Mouse (Mus musculus): ENCODE measurements at regions not wholly inside any gene's neighbourhood (a gene's known extent, or its start where the extent isn't known, plus 50 kb on each side); places are given as distances from the start of the nearest gene placed in this dataset.

DNA sequence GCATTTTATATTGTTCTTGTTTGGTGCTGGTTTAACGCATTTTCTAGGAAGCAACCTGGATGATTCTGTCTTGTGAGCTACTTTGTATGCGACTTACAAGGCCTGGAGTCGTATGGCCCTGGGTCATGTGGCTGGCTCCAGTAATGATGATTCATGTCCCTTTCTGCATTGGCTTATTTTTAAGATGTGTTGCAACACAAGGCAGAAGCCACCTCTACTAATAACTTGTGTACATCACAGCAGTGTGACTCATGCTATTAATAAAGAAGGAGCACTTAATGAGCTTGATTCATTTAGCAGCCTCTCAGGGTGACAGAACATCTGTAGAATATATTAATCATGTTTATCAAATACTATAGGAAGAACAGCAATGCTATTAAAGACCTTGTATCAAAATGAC lies 84.0 kb downstream of the Slc5a7 start:
- Histone ChIP-seq H3K4me3 (ENCODE audit: low read depth, low read length) (no peak overlapping the region), H3K27me3 (ENCODE audit: control insufficient read depth, insufficient read depth, low read length) (no peaks in the 10 kb centered on the region), H3K9ac (ENCODE audit: low read depth, low read length) (no peak overlapping the region), H3K36me3 (ENCODE audit: control insufficient read depth, insufficient read depth, low read length) (no peaks in the 10 kb centered on the region), H3K9me3 (ENCODE audit: control insufficient read depth, low read length) (no peaks in the 10 kb centered on the region), H3K27ac (ENCODE audit: low read depth, low read length) (no peak overlapping the region), H3K4me2 (replicated peaks; ENCODE audit: low read depth, low read length) (no peak overlapping the region), H3K4me1 (replicated peaks; ENCODE audit: control insufficient read depth, insufficient read depth, low read length) (no peaks in the 10 kb centered on the region)
- WGBS, result 82% methylated on average over 3 of the region's 3 CpGs
- ATAC-seq (ENCODE audit: low FRiP score) (no peak; the same call in 1 of the 2 replicates), DNase-seq (ENCODE audit: low spot score) (no peak)

DNA sequence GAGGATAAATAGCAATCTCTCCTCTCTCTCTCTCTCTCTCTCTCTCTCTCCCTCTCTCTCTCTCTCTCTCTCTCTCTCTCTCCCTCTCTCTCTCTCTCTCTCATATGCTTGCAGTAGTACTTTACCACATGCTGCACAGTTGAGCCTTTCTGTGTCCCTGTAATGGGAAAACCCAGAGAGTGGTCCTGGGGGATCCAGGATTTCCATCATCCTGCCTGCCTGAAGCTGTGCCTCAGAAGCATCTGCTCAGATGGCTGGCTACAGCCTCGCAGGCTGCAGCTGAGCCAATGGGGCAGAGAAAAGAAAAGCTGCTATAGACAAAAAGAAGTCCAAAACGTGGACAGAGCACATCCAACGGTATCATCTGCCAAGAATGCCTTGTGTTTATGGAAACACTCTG lies 97.1 kb downstream of the Slc5a7 start:
- H3K9ac ChIP-seq (ENCODE audit: low read depth, low read length), result no peak overlapping the region
- no peaks in the 10 kb centered on the region for H3K36me3 ChIP-seq (ENCODE audit: control insufficient read depth, insufficient read depth, low read length)
- peak; percentile 50; the same call in 1 of the 2 replicates for ATAC-seq (ENCODE audit: low FRiP score)
- DNase-seq (ENCODE audit: low spot score), result peak; percentile 2
- H3K27ac ChIP-seq (ENCODE audit: low read depth, low read length), result no peak overlapping the region
- WGBS, result 39% methylated on average over 3 of the region's 3 CpGs
- H3K4me3 ChIP-seq (ENCODE audit: low read depth, low read length), result no peak overlapping the region
- no peaks in the 10 kb centered on the region for H3K4me1 ChIP-seq (replicated peaks; ENCODE audit: control insufficient read depth, insufficient read depth, low read length)
- no peaks in the 10 kb centered on the region for H3K27me3 ChIP-seq (ENCODE audit: control insufficient read depth, insufficient read depth, low read length)
- H3K4me2 ChIP-seq (replicated peaks; ENCODE audit: low read depth, low read length), result no peak overlapping the region
- H3K9me3 ChIP-seq (ENCODE audit: control insufficient read depth, low read length), result no peaks in the 10 kb centered on the region

DNA sequence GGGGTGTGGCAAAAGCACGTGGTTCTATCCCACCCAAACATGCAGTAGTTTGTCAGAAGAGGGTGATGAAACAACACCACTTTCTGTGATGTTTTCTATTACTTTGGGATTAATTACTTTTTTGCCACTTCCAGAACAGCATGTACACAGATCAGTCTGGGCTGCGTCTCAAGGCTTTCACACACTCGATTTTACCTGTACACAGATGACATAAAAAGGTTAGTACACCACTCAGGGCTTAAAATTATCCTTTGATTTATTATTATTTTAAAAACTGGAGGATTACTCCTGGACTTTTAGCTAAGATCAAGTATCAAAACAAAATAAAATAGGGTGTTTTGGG lies 106.6 kb downstream of the Slc5a7 start:
- no peak overlapping the region for H3K27ac ChIP-seq (ENCODE audit: low read depth, low read length)
- peak; percentile 12; the same call in 1 of the 2 replicates for ATAC-seq (ENCODE audit: low FRiP score)
- no peak overlapping the region for H3K4me3 ChIP-seq (ENCODE audit: low read depth, low read length)
- 68% methylated on average over 3 of the region's 3 CpGs for WGBS
- H3K9ac ChIP-seq (ENCODE audit: low read depth, low read length), result no peak overlapping the region
- DNase-seq (ENCODE audit: low spot score), result no peak
- H3K9me3 ChIP-seq (ENCODE audit: control insufficient read depth, low read length), result no peaks in the 10 kb centered on the region
- H3K36me3 ChIP-seq (ENCODE audit: control insufficient read depth, insufficient read depth, low read length), result no peaks in the 10 kb centered on the region
- H3K4me1 ChIP-seq (replicated peaks; ENCODE audit: control insufficient read depth, insufficient read depth, low read length), result no peaks in the 10 kb centered on the region
- H3K4me2 ChIP-seq (replicated peaks; ENCODE audit: low read depth, low read length), result no peak overlapping the region
- H3K27me3 ChIP-seq (ENCODE audit: control insufficient read depth, insufficient read depth, low read length), result no peaks in the 10 kb centered on the region

DNA sequence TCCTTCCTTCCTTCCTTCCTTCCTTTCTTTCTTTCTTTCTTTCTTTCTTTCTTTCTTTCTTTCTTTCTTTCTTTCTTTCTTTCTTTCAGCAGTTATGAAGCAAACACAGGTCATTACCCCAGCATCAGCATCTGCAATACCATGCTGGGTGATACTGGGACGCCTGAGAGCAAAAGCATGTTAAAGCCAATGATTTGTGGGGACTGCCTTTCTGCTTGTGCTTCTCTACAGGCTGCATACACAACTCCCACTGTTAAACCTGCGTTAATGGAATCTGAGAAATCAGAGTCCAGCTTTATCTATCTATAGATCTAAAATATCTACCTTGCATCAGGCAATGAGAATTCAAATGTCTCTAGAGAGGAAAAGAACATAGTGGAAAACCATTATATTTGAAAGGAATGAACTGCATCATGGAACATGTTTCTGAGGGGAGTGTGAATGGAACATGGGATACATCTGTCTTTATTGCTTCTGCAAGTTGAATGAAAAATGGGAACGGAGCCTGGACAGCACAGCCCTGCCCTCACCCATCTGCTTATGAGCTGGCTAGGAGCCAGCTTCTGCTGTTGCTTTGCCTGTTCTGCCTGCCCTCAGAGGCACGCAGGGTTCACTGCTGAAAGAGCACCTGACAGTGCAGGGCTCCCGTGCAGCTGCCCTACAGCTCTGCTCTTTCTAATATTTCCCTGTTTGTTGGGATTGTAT lies 107.2 kb downstream of the Slc5a7 start:
- no peaks in the 10 kb centered on the region for H3K27me3 ChIP-seq (ENCODE audit: control insufficient read depth, insufficient read depth, low read length)
- ATAC-seq (ENCODE audit: low FRiP score), result peak; percentile 70
- 57% methylated on average over 5 of the region's 5 CpGs for WGBS
- no peak overlapping the region for H3K4me2 ChIP-seq (replicated peaks; ENCODE audit: low read depth, low read length)
- H3K4me3 ChIP-seq (ENCODE audit: low read depth, low read length), result no peak overlapping the region
- no peak overlapping the region for H3K27ac ChIP-seq (ENCODE audit: low read depth, low read length)
- no peaks in the 10 kb centered on the region for H3K4me1 ChIP-seq (replicated peaks; ENCODE audit: control insufficient read depth, insufficient read depth, low read length)
- no peak overlapping the region for H3K9ac ChIP-seq (ENCODE audit: low read depth, low read length)
- H3K9me3 ChIP-seq (ENCODE audit: control insufficient read depth, low read length), result no peaks in the 10 kb centered on the region
- H3K36me3 ChIP-seq (ENCODE audit: control insufficient read depth, insufficient read depth, low read length), result no peaks in the 10 kb centered on the region
- DNase-seq (ENCODE audit: low spot score), result peak; percentile 14

DNA sequence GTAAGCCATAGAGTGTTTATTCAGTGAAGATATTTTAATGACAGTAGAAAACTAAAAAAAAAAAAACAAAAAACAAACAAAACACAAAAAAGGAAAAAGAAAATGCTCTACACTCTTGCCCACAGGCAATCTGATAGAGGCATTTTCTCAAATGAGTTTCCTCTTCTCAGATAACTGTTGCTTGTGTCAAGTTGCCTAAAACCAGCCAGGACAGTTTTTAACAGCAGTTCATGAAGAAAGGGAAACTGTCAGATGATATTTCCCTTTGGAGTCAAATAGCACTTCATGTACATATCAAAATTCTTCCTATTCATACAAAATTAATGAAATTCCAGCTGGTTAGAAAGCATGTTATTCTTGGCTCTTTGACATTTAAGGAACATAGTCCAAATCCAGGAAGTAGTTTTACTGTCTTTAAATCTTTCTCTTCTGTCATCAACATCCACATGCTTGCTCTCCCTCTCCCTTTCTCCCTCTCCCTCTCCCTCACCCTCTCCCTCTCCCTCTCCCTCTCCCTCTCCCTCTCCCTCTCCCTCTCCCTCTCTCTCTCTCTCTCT lies 109.8 kb downstream of the Slc5a7 start:
- ATAC-seq (ENCODE audit: low FRiP score) (no peak), DNase-seq (ENCODE audit: low spot score) (no peak)
- H3K9ac ChIP-seq (ENCODE audit: low read depth, low read length), result no peak overlapping the region
- no peaks in the 10 kb centered on the region for H3K4me1 ChIP-seq (replicated peaks; ENCODE audit: control insufficient read depth, insufficient read depth, low read length)
- no peaks in the 10 kb centered on the region for H3K36me3 ChIP-seq (ENCODE audit: control insufficient read depth, insufficient read depth, low read length)
- no peaks in the 10 kb centered on the region for H3K9me3 ChIP-seq (ENCODE audit: control insufficient read depth, low read length)
- H3K27ac ChIP-seq (ENCODE audit: low read depth, low read length), result no peak overlapping the region
- no peak overlapping the region for H3K4me3 ChIP-seq (ENCODE audit: low read depth, low read length)
- H3K4me2 ChIP-seq (replicated peaks; ENCODE audit: low read depth, low read length), result no peak overlapping the region
- no peaks in the 10 kb centered on the region for H3K27me3 ChIP-seq (ENCODE audit: control insufficient read depth, insufficient read depth, low read length)

DNA sequence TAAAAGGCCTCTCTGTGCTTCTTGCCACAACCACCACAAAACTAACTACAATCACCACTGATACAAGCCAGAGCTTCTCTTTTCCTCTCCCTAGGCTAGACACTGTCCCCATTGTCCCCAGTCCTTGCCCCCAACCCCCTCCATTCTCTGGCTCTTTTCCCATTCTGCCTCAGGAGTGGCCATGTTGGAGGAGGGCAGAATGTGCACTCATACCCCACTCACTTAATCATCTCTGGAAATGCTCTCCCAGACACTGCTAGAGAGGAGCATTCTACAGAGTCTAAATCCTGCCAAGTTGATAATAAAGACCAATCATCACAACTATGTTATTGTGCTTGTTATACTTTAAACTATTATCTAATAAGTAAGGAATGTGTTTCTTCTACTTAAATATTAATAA lies 116.8 kb downstream of the Slc5a7 start:
- Histone ChIP-seq H3K27me3 (ENCODE audit: control insufficient read depth, insufficient read depth, low read length) (no peaks in the 10 kb centered on the region), H3K27ac (ENCODE audit: low read depth, low read length) (no peak overlapping the region), H3K4me3 (ENCODE audit: low read depth, low read length) (no peak overlapping the region), H3K36me3 (ENCODE audit: control insufficient read depth, insufficient read depth, low read length) (no peaks in the 10 kb centered on the region), H3K4me1 (replicated peaks; ENCODE audit: control insufficient read depth, insufficient read depth, low read length) (no peaks in the 10 kb centered on the region), H3K9me3 (ENCODE audit: control insufficient read depth, low read length) (no peaks in the 10 kb centered on the region), H3K4me2 (replicated peaks; ENCODE audit: low read depth, low read length) (no peak overlapping the region), H3K9ac (ENCODE audit: low read depth, low read length) (no peak overlapping the region)
- DNase-seq (ENCODE audit: low spot score), result no peak
- no peak for ATAC-seq (ENCODE audit: low FRiP score)

DNA sequence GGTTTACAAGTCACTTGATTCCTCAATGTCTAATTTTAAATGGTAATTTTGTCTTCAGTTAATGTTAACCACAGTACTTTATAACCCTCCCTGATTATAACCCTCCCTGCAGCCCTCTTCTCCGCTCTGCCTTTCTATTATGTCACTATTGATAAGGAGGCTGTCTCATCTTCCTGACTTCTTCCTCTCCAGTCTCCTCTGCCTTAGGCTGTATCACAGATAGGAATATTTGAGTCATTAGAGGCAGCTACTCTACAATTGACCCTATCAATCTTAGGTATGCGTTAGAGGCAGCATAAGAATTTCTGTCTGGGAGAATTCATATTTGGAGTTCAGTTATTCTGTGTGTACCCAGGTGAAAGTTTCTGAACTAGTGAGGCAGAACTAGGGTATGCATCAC lies 118.3 kb downstream of the Slc5a7 start:
- no peak overlapping the region for H3K4me3 ChIP-seq (ENCODE audit: low read depth, low read length)
- no peak overlapping the region for H3K4me2 ChIP-seq (replicated peaks; ENCODE audit: low read depth, low read length)
- H3K9me3 ChIP-seq (ENCODE audit: control insufficient read depth, low read length), result no peaks in the 10 kb centered on the region
- no peak overlapping the region for H3K9ac ChIP-seq (ENCODE audit: low read depth, low read length)
- no peak for DNase-seq (ENCODE audit: low spot score)
- ATAC-seq (ENCODE audit: low FRiP score), result no peak
- no peaks in the 10 kb centered on the region for H3K27me3 ChIP-seq (ENCODE audit: control insufficient read depth, insufficient read depth, low read length)
- no peak overlapping the region for H3K27ac ChIP-seq (ENCODE audit: low read depth, low read length)
- WGBS, result 85% methylated on average over 2 of the region's 2 CpGs
- no peaks in the 10 kb centered on the region for H3K4me1 ChIP-seq (replicated peaks; ENCODE audit: control insufficient read depth, insufficient read depth, low read length)
- H3K36me3 ChIP-seq (ENCODE audit: control insufficient read depth, insufficient read depth, low read length), result no peaks in the 10 kb centered on the region

DNA sequence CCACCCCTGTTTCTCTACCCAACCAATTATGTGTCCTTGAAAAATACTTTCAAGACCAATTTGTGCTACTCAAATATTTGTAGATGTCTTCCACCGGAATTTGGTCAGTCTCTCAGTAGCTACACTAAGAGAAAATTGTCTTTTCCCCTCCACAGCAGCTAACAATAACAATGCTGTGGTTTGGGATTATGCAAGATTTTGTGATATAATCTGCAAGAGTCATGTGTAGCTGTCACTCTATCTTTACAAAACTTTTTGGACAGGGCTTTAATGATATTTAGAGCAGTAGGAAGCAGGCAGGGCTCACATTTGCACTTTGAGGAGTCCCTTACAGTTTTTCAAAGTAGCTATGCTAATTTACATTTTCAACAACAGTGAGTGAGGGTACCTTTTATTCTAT lies 128.1 kb downstream of the Slc5a7 start:
- no peak for DNase-seq (ENCODE audit: low spot score)
- ATAC-seq (ENCODE audit: low FRiP score), result no peak
- H3K27ac ChIP-seq (ENCODE audit: low read depth, low read length), result no peak overlapping the region
- no peak overlapping the region for H3K9ac ChIP-seq (ENCODE audit: low read depth, low read length)
- no peak overlapping the region for H3K4me2 ChIP-seq (replicated peaks; ENCODE audit: low read depth, low read length)
- no peaks in the 10 kb centered on the region for H3K36me3 ChIP-seq (ENCODE audit: control insufficient read depth, insufficient read depth, low read length)
- no peaks in the 10 kb centered on the region for H3K27me3 ChIP-seq (ENCODE audit: control insufficient read depth, insufficient read depth, low read length)
- no peaks in the 10 kb centered on the region for H3K4me1 ChIP-seq (replicated peaks; ENCODE audit: control insufficient read depth, insufficient read depth, low read length)
- no peak overlapping the region for H3K4me3 ChIP-seq (ENCODE audit: low read depth, low read length)
- H3K9me3 ChIP-seq (ENCODE audit: control insufficient read depth, low read length), result no peaks in the 10 kb centered on the region
- 78% methylated on average over 1 of the region's 1 CpGs for WGBS

DNA sequence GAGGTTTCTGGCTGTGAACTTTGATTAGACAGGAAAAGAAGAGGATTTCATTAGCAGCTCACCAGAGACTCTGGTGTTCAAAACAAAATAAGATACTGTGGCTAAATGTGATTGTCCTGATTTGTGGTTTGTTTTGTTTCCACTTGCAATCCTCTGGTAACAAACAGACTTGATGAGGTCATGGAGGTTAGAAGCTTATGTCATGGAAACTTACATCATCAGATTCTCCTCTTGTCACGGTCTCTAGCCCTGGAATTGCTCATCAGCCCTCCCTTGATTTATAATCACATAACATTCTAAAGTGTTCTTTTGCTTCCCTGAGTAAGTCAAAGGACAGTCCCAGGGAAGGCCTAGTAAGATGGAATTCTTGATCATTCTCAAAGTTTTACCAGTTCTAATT lies 130.8 kb downstream of the Slc5a7 start:
- no peak overlapping the region for H3K4me2 ChIP-seq (replicated peaks; ENCODE audit: low read depth, low read length)
- H3K4me3 ChIP-seq (ENCODE audit: low read depth, low read length), result no peak overlapping the region
- DNase-seq (ENCODE audit: low spot score) (no peak), ATAC-seq (ENCODE audit: low FRiP score) (no peak)
- no peaks in the 10 kb centered on the region for H3K27me3 ChIP-seq (ENCODE audit: control insufficient read depth, insufficient read depth, low read length)
- WGBS, result 59% methylated on average over 1 of the region's 1 CpGs
- no peaks in the 10 kb centered on the region for H3K9me3 ChIP-seq (ENCODE audit: control insufficient read depth, low read length)
- H3K9ac ChIP-seq (ENCODE audit: low read depth, low read length), result no peak overlapping the region
- no peaks in the 10 kb centered on the region for H3K36me3 ChIP-seq (ENCODE audit: control insufficient read depth, insufficient read depth, low read length)
- H3K27ac ChIP-seq (ENCODE audit: low read depth, low read length), result no peak overlapping the region
- H3K4me1 ChIP-seq (replicated peaks; ENCODE audit: control insufficient read depth, insufficient read depth, low read length), result no peaks in the 10 kb centered on the region
